Mouse (Mus musculus) stomach, embryonic 16.5 days (tissue): ENCODE measurements around the gene Ppid. TPM values are rescaled to one million over a fixed set of nuclear protein-coding genes. Genes with fewer than 3 reads are reported as not detected.

ENCODE experiments used
- ATAC-seq: fragments of 200-750 bp; cut with Nextera tagmentation; 2 replicates; pipeline ENCODE4 v1.8.0; 2017; ENCODE audit warnings: moderate number of reproducible peaks, moderate TSS enrichment; ENCODE audit not compliant: insufficient read depth, low FRiP score
- H3K27ac ChIP-seq: fragments of 300-500 bp; sonication (generic); 2 replicates; pipeline ENCODE4 v1.5.1; 2014; ENCODE audit warnings: low read length
- H3K27me3 ChIP-seq: fragments of 300-500 bp; sonication (generic); 2 replicates; pipeline ENCODE4 v1.6.1; 2014; ENCODE audit warnings: low read length, control low read depth, mixed read lengths; ENCODE audit not compliant: control insufficient read depth, insufficient read depth
- H3K36me3 ChIP-seq: fragments of 300-500 bp; sonication (generic); 2 replicates; pipeline ENCODE4 v1.6.1; 2014; ENCODE audit warnings: low read length; ENCODE audit not compliant: control insufficient read depth, insufficient read depth
- H3K4me1 ChIP-seq: fragments of 300-500 bp; sonication (generic); 2 replicates; pipeline ENCODE4 v1.6.1; 2014; ENCODE audit warnings: low read length, control low read depth, mixed read lengths; ENCODE audit not compliant: control insufficient read depth, insufficient read depth
- H3K4me2 ChIP-seq: fragments of 300-500 bp; sonication (generic); 2 replicates; pipeline ENCODE4 v1.6.1; 2014; ENCODE audit warnings: low read depth, low read length, mixed read lengths
- H3K4me3 ChIP-seq: fragments of 300-500 bp; sonication (generic); replicated peaks from 2 replicates; pipeline ENCODE4 v1.5.1; 2014; ENCODE audit warnings: mild to moderate bottlenecking, low read length
- H3K9ac ChIP-seq: fragments of 300-500 bp; sonication (generic); 2 replicates; pipeline ENCODE4 v1.6.1; 2014; ENCODE audit warnings: low read length
- H3K9me3 ChIP-seq: fragments of 300-500 bp; sonication (generic); replicated peaks from 2 replicates; pipeline ENCODE4 v1.6.1; 2016; ENCODE audit warnings: low read length, control low read depth; ENCODE audit not compliant: control insufficient read depth
- WGBS: fragments of 180-500 bp; shearing (Covaris S2); extraction: QIAGEN DNeasy Blood & Tissue Kit; methylation state at CpG from one replicate; pipeline ENCODE4 v1.1.7; 2014; 5-methylcytosine and 5-hydroxymethylcytosine counted together
- polyA plus RNA-seq: library from polyadenylated mRNA; unstranded; fragments of >200 nt; fragmentation: Nextera tagmentation; extraction: Ambion mirVana; gene quantifications from 2 replicates; pipeline ENCODE4 v1.2.1, GENCODE M21; 2015

The Ppid gene
- polyA plus RNA-seq, 1 experiment from 2014 or later, result 150 TPM

- H3K4me1 ChIP-seq, result 0 out of 2 replicates have a peak, but pooled peaks cover 2% of the 10 kb centered on the region
- peak; percentile 99 for ATAC-seq
- under 1% methylated on average over 60 of the region's 60 CpGs for WGBS
- peak within 1 kb of the TSS; percentile 84 for H3K4me3 ChIP-seq
- H3K36me3 ChIP-seq, result peaks cover 24% of the 10 kb centered on the region
- H3K4me2 ChIP-seq, result peak within 1 kb of the TSS; percentile 86
- peak within 1 kb of the TSS; percentile 85 for H3K27ac ChIP-seq
- peak within 1 kb of the TSS; percentile 90 for H3K9ac ChIP-seq
- peaks cover 2% of the 10 kb centered on the region; the same call in 1 of the 2 replicates for H3K9me3 ChIP-seq
- no peaks in the 10 kb centered on the region for H3K27me3 ChIP-seq
Observed at GRCm38 (mm10) chr3:79628561-79629415, 37.6 kb downstream of the Ppid start, which contains the start of gene 4930579G24Rik. TSS of gene 4930579G24Rik (plus strand) at chr3:79629079.

GRCm38 (mm10) chr3:79629416-79629730, 38.2 kb downstream of the Ppid start, which contains the start of gene Etfdh:
TSS of gene Etfdh (minus strand) at chr3:79629500.
- H3K27ac ChIP-seq, result peak within 1 kb of the TSS; percentile 85
- H3K27me3 ChIP-seq, result no peaks in the 10 kb centered on the region
- peak within 1 kb of the TSS; percentile 84 for H3K4me3 ChIP-seq
- 0 out of 2 replicates have a peak, but pooled peaks cover 2% of the 10 kb centered on the region for H3K4me1 ChIP-seq
- H3K9me3 ChIP-seq, result peaks cover 3% of the 10 kb centered on the region; the same call in 1 of the 2 replicates
- 2% methylated on average over 11 of the region's 11 CpGs for WGBS
- H3K4me2 ChIP-seq, result peak within 1 kb of the TSS; percentile 86
- ATAC-seq, result peak; percentile 16; the same call in 1 of the 2 replicates
- peaks cover 26% of the 10 kb centered on the region for H3K36me3 ChIP-seq
- peak within 1 kb of the TSS; percentile 90 for H3K9ac ChIP-seq

GRCm38 (mm10) chr3:79652129-79652528, 61.0 kb downstream of the Ppid start:
- H3K4me1 ChIP-seq, result no peaks in the 10 kb centered on the region
- no peak overlapping the region for H3K9ac ChIP-seq
- no peak for ATAC-seq
- H3K4me3 ChIP-seq, result no peak overlapping the region
- no peaks in the 10 kb centered on the region for H3K9me3 ChIP-seq
- H3K27me3 ChIP-seq, result no peaks in the 10 kb centered on the region
- 80% methylated on average over 6 of the region's 6 CpGs for WGBS
- no peaks in the 10 kb centered on the region for H3K36me3 ChIP-seq
- H3K27ac ChIP-seq, result no peak overlapping the region
- H3K4me2 ChIP-seq, result no peak overlapping the region

Other genes with a start within 250 kb of the Ppid start
- 3.0 and 3.8 TPM in 2 replicates for gene Fnip2, start 23.5 kb upstream of the Ppid start, polyA plus RNA-seq
- gene 4930579G24Rik, start 37.7 kb downstream of the Ppid start, polyA plus RNA-seq, result 25.6 and 27.1 TPM in 2 replicates
- 74.8 TPM in 2 replicates for gene Etfdh, start 38.2 kb downstream of the Ppid start, polyA plus RNA-seq
- not detected in 2 replicates for gene Rxfp1, start 146.5 kb downstream of the Ppid start, polyA plus RNA-seq